Mouse (Mus musculus) ES-E14 (cell line): ENCODE measurements around the gene Trak2. TPM values are rescaled to one million over a fixed set of nuclear protein-coding genes. Genes with fewer than 3 reads are reported as not detected.

Experiments
- DNase-seq: peaks from one replicate; pipeline ENCODE4 v3.0.0-alpha.2; 2013; ENCODE audit warnings: low read depth, low spot score
- H3K27ac ChIP-seq: 2 replicates; pipeline ENCODE4 v1.5.1; 2012; ENCODE audit warnings: low read depth, mild to moderate bottlenecking, low read length, moderate library complexity, mixed read lengths; ENCODE audit not compliant: poor library complexity, insufficient read depth, severe bottlenecking
- H3K36me3 ChIP-seq: 2 replicates; pipeline ENCODE4 v1.6.1; 2012; ENCODE audit warnings: mild to moderate bottlenecking, low read length, moderate library complexity, mixed read lengths; ENCODE audit not compliant: control insufficient read depth, poor library complexity, insufficient read depth, severe bottlenecking
- H3K4me1 ChIP-seq, 2 experiments: fragments of 150-350 bp in 1 of 2; sonication (generic) in 1 of 2; 2 replicates each; pipeline ENCODE4 v1.6.1; 2012; ENCODE audit warnings: low read length in 2 of 2, mild to moderate bottlenecking in 1 of 2, mixed read lengths in 1 of 2; ENCODE audit not compliant: control insufficient read depth in 2 of 2, insufficient read depth in 2 of 2, poor library complexity in 1 of 2
- H3K4me3 ChIP-seq, 2 experiments: fragments of 150-350 bp in 1 of 2; sonication (generic) in 1 of 2; 2 replicates each; pipeline ENCODE4 v1.5.1; 2012; ENCODE audit warnings: low read length in 2 of 2, low read depth in 1 of 2, mild to moderate bottlenecking in 1 of 2, mixed read lengths in 1 of 2; ENCODE audit not compliant: insufficient read depth in 1 of 2, poor library complexity in 1 of 2, severe bottlenecking in 1 of 2
- H3K9ac ChIP-seq: 2 replicates; pipeline ENCODE4 v1.6.1; 2012; ENCODE audit warnings: low read depth, mild to moderate bottlenecking, low read length, mixed read lengths; ENCODE audit not compliant: poor library complexity, insufficient read depth, severe bottlenecking
- H3K9me3 ChIP-seq: fragments of 150-350 bp; sonication (generic); 2 replicates; pipeline ENCODE4 v1.6.1; 2012; ENCODE audit warnings: low read depth, mild to moderate bottlenecking, low read length; ENCODE audit not compliant: control insufficient read depth, insufficient read depth
- CHD2 ChIP-seq: IDR thresholded peaks from 2 replicates; pipeline ENCODE4 v1.6.1; 2014; ENCODE audit warnings: mild to moderate bottlenecking, low read depth, low read length, inconsistent platforms
- HCFC1 ChIP-seq: IDR thresholded peaks from 2 replicates; pipeline ENCODE4 v1.6.1; 2012; ENCODE audit warnings: low read length, inconsistent platforms, borderline replicate concordance; ENCODE audit not compliant: insufficient read depth
- MAFK ChIP-seq: IDR thresholded peaks from 2 replicates; pipeline ENCODE4 v1.6.1; 2014; ENCODE audit warnings: mild to moderate bottlenecking, low read depth, low read length, inconsistent platforms; ENCODE audit not compliant: insufficient read depth
- ZC3H11A ChIP-seq: IDR thresholded peaks from 2 replicates; pipeline ENCODE4 v1.6.1; 2012; ENCODE audit warnings: low read depth, mild to moderate bottlenecking, inconsistent platforms, low read length, borderline replicate concordance
- ZNF384 ChIP-seq: IDR thresholded peaks from 2 replicates; pipeline ENCODE4 v1.6.1; 2012; ENCODE audit warnings: low read depth, low read length, inconsistent platforms
- in situ Hi-C, 2 experiments: fragments of 600-800 bp; cut with MboI; formaldehyde crosslinking; loops; one replicate each; pipeline ENCODE4 v1.15.1; 2025; ENCODE audit warnings: low sequenced_read_pairs in 2 of 2, inconsistent platforms in 1 of 2; ENCODE audit not compliant: unreplicated experiment in 2 of 2
- total RNA-seq: library from RNA; depleted of rRNA; stranded (reverse); fragments of 300-350 nt; gene quantifications from 2 replicates; pipeline ENCODE4 v1.2.3, GENCODE M21; 2012

The Trak2 gene
- total RNA-seq, 1 experiment, result 19.7 TPM

DNA sequence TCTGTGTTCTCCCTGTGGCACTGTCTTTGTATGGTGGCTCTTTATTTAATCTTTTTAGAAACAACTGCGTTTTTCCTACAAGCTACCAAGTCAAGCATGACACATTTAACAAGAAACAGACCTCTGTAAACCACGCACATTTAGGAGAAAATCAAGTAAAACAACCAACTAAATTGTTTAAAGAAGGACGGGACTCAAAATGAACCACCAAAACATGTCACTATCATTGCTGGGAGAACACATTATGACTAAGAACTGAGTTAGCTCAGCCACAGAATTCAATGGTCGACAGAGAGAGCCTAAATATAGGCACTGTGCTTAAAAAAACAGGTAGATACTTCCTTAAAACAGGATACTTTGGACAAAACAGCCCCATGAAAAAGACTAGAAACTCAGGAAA lies 20.2 kb downstream of the Trak2 start:
- Histone ChIP-seq H3K27ac (no peak overlapping the region), H3K9ac (no peak overlapping the region), H3K9me3 (no peaks in the 10 kb centered on the region), H3K36me3 (no peaks in the 10 kb centered on the region), H3K4me1 (peaks cover 9 to 21% of the 10 kb centered on the region in 2 experiments), H3K4me3 (no peak overlapping the region)
- in situ Hi-C loops, result no loop called here
- TF ChIP-seq HCFC1 (no peak), ZNF384 (no peak), MAFK (no peak)
- no peak for DNase-seq

- DNase-seq, result no peak
- TF ChIP-seq CHD2 (no peak), ZC3H11A (no peak), HCFC1 (no peak), MAFK (no peak), ZNF384 (no peak)
- Histone ChIP-seq H3K9me3 (no peaks in the 10 kb centered on the region), H3K4me3 (no peak overlapping the region), H3K27ac (no peak overlapping the region), H3K36me3 (no peaks in the 10 kb centered on the region), H3K4me1 (peaks cover 9 to 18% of the 10 kb centered on the region in 2 experiments), H3K9ac (no peak overlapping the region)
- in situ Hi-C loops, result no loop called here
These were observed 20.7 kb downstream of the Trak2 start for GRCm38 (mm10) chr1:58952526-58952925.

DNA sequence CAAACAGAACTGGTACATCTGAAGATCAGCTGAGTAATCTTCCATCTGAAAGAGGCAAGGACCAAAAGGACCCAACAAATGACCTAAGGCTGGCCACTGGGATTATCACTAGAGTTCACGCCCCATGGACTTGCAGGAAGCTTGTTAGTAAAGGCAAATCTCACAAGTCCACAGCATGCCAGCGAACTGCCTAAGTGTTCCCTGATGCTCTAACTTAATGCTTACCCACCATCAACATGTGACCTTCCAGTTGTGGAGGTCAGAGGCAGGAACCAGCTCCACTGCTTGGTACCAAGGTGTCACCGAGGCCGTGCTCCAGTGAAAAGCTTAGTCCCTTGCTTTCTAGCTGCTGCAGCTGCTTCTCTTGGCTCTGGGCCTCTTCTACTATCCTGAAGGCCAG lies 21.4 kb downstream of the Trak2 start:
- peaks cover under 1% of the 10 kb centered on the region; the same call in 1 of the 2 replicates for H3K36me3 ChIP-seq
- no peaks in the 10 kb centered on the region for H3K9me3 ChIP-seq
- TF ChIP-seq HCFC1, result no peak
- TF ChIP-seq ZC3H11A, result no peak
- no peak for TF ChIP-seq ZNF384
- TF ChIP-seq MAFK, result no peak
- TF ChIP-seq CHD2, result no peak
- no peak overlapping the region for H3K27ac ChIP-seq
- in situ Hi-C loops, result no loop called here
- H3K4me3 ChIP-seq, result no peak overlapping the region
- peaks cover 7 to 11% of the 10 kb centered on the region in 2 experiments for H3K4me1 ChIP-seq
- no peak for DNase-seq
- H3K9ac ChIP-seq, result no peak overlapping the region

DNA sequence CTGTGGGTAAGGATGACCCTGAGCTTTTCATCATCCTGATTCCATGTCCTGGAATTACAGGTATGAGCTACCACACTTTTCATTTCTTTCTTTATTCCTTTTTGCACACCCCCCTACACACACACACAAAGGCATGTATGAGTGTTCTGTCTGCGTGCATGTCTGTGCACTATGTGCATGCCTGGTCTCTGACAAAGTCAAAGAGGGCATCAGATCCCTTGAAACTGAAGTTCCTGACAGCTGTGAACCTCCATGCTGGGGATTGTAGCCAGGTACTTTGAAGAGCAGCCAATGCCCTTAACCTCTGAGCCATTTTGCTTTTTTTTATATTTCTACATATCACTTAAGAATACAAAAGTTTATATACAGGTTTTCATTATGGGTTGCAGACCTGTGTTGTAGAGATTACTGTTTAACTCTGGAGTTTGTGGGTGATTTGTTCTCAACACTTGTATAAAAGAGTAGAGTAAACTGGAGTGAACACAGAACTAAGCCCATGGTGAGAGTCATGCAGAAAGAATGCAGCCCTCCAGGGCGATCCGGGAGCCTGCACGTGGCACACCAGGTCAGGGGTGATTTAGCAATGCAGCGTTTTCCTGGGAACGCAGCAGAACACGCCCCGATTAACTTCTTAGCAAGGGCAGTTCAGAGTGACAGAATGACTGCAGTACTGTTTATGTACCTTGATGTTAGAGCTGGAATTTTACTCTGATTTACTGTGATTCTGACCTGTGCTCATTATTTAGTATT lies 22.2 kb downstream of the Trak2 start:
- no peak for DNase-seq
- TF ChIP-seq MAFK, result no peak
- TF ChIP-seq ZNF384, result no peak
- no peak for TF ChIP-seq CHD2
- TF ChIP-seq HCFC1, result no peak
- TF ChIP-seq ZC3H11A, result no peak
- Histone ChIP-seq H3K9me3 (no peaks in the 10 kb centered on the region), H3K4me1 (peaks cover 5 to 10% of the 10 kb centered on the region in 2 experiments; a peak in 3 of 4 replicates), H3K4me3 (no peak overlapping the region), H3K9ac (no peak overlapping the region), H3K36me3 (peaks cover 3% of the 10 kb centered on the region; the same call in 1 of the 2 replicates), H3K27ac (no peak overlapping the region)
- in situ Hi-C loops, result no loop called here
